Mouse (Mus musculus) heart, embryonic 10.5 days (tissue): Measurements from ENCODE around the gene Ttc28. TPM values are rescaled to one million over a fixed set of nuclear protein-coding genes. Genes with fewer than 3 reads are reported as not detected.

ENCODE experiments used
- DNase-seq: peaks from one replicate; pipeline ENCODE4 v3.0.0-alpha.2; 2017; ENCODE audit warnings: low spot score
- H3K27ac ChIP-seq: fragments of 300-500 bp; sonication (generic); 2 replicates; pipeline ENCODE4 v1.5.1; 2016; ENCODE audit warnings: mild to moderate bottlenecking
- H3K27me3 ChIP-seq: fragments of 300-500 bp; sonication (generic); 2 replicates; pipeline ENCODE4 v1.6.1; 2016; ENCODE audit warnings: mild to moderate bottlenecking; ENCODE audit not compliant: poor library complexity, insufficient read depth, severe bottlenecking
- H3K36me3 ChIP-seq: fragments of 300-500 bp; sonication (generic); 2 replicates; pipeline ENCODE4 v1.6.1; 2016; ENCODE audit warnings: mild to moderate bottlenecking, moderate library complexity
- H3K4me1 ChIP-seq: fragments of 300-500 bp; sonication (generic); 2 replicates; pipeline ENCODE4 v1.6.1; 2016; ENCODE audit warnings: mild to moderate bottlenecking
- H3K4me3 ChIP-seq: fragments of 300-500 bp; sonication (generic); 2 replicates; pipeline ENCODE4 v1.5.1; 2016; ENCODE audit warnings: mild to moderate bottlenecking, moderate library complexity
- H3K9me3 ChIP-seq: fragments of 300-500 bp; sonication (generic); 2 replicates; pipeline ENCODE4 v1.6.1; 2016; ENCODE audit warnings: mild to moderate bottlenecking, moderate library complexity
- WGBS: fragments of 180-500 bp; shearing (Covaris S2); methylation state at CpG from one replicate; pipeline ENCODE4 v1.1.7; 2016; 5-methylcytosine and 5-hydroxymethylcytosine counted together
- polyA plus RNA-seq: library from polyadenylated mRNA; unstranded; fragments of >200 nt; fragmentation: Nextera tagmentation; extraction: Ambion mirVana; gene quantifications from 2 replicates; pipeline ENCODE4 v1.2.1, GENCODE M21; 2016

Ttc28 gene
- polyA plus RNA-seq, 1 experiment from 2014 or later = 10.9 TPM

- 0 out of 2 replicates have a peak, but pooled peaks cover 4% of the 10 kb centered on the region for H3K9me3 ChIP-seq
- H3K27me3 ChIP-seq = no peaks in the 10 kb centered on the region
- no peaks in the 10 kb centered on the region for H3K4me1 ChIP-seq
- H3K36me3 ChIP-seq = no peaks in the 10 kb centered on the region; the same call in 1 of the 2 replicates
- 83% methylated on average over 9 of the region's 9 CpGs for WGBS
- no peak overlapping the region for H3K27ac ChIP-seq
- H3K4me3 ChIP-seq = no peak overlapping the region
- no peak for DNase-seq
Observed at GRCm38 (mm10) chr5:111313833-111314232, 434.2 kb downstream of the Ttc28 start.

GRCm38 (mm10) chr5:111315061-111315460 lies 435.5 kb downstream of the Ttc28 start:
- DNase-seq = no peak
- Histone ChIP-seq H3K9me3 (0 out of 2 replicates have a peak, but pooled peaks cover 4% of the 10 kb centered on the region), H3K4me1 (no peaks in the 10 kb centered on the region), H3K36me3 (no peaks in the 10 kb centered on the region; the same call in 1 of the 2 replicates), H3K4me3 (no peak overlapping the region), H3K27me3 (no peaks in the 10 kb centered on the region), H3K27ac (no peak overlapping the region)
- WGBS = 84% methylated on average over 6 of the region's 6 CpGs

- no peaks in the 10 kb centered on the region; the same call in 1 of the 2 replicates for H3K36me3 ChIP-seq
- no peak for DNase-seq
- H3K27ac ChIP-seq = no peak overlapping the region
- no peaks in the 10 kb centered on the region for H3K27me3 ChIP-seq
- 76% methylated on average over 3 of the region's 3 CpGs for WGBS
- H3K4me1 ChIP-seq = no peaks in the 10 kb centered on the region
- H3K4me3 ChIP-seq = no peak overlapping the region
- H3K9me3 ChIP-seq = 0 out of 2 replicates have a peak, but pooled peaks cover 4% of the 10 kb centered on the region
Observed at GRCm38 (mm10) chr5:111317526-111317925, 437.9 kb downstream of the Ttc28 start.

- 29% methylated on average over 1 of the region's 1 CpGs for WGBS
Observed at GRCm38 (mm10) chr5:111318946-111319345, 439.3 kb downstream of the Ttc28 start.

GRCm38 (mm10) chr5:111325813-111326212 lies 446.2 kb downstream of the Ttc28 start:
- Histone ChIP-seq H3K9me3 (peaks cover 4% of the 10 kb centered on the region; the same call in 1 of the 2 replicates), H3K36me3 (no peaks in the 10 kb centered on the region), H3K27me3 (no peaks in the 10 kb centered on the region), H3K4me1 (peaks cover 5% of the 10 kb centered on the region; the same call in 1 of the 2 replicates), H3K4me3 (no peak overlapping the region), H3K27ac (no peak overlapping the region)
- 5% methylated on average over 1 of the region's 1 CpGs for WGBS
- DNase-seq = no peak

More at GRCm38 (mm10) chr5:111318946-111319345, 439.3 kb downstream of the Ttc28 start:
- no peak for DNase-seq
- H3K4me3 ChIP-seq = no peak overlapping the region
- no peaks in the 10 kb centered on the region for H3K9me3 ChIP-seq
- H3K4me1 ChIP-seq = no peaks in the 10 kb centered on the region
- H3K36me3 ChIP-seq = no peaks in the 10 kb centered on the region
- H3K27me3 ChIP-seq = no peaks in the 10 kb centered on the region
- H3K27ac ChIP-seq = no peak overlapping the region

GRCm38 (mm10) chr5:111327420-111327819 lies 447.8 kb downstream of the Ttc28 start:
- WGBS = 73% methylated on average over 7 of the region's 7 CpGs
- H3K4me3 ChIP-seq = no peak overlapping the region
- peaks cover 16% of the 10 kb centered on the region for H3K4me1 ChIP-seq
- H3K27ac ChIP-seq = no peak overlapping the region
- no peak for DNase-seq
- no peaks in the 10 kb centered on the region for H3K27me3 ChIP-seq
- H3K36me3 ChIP-seq = no peaks in the 10 kb centered on the region
- peaks cover 4% of the 10 kb centered on the region; the same call in 1 of the 2 replicates for H3K9me3 ChIP-seq

GRCm38 (mm10) chr5:111329782-111330416 lies 450.3 kb downstream of the Ttc28 start:
- no peak for DNase-seq
- Histone ChIP-seq H3K4me3 (peak overlapping the region; percentile 98), H3K27me3 (no peaks in the 10 kb centered on the region), H3K9me3 (peaks cover 4% of the 10 kb centered on the region; the same call in 1 of the 2 replicates), H3K36me3 (peaks cover 16% of the 10 kb centered on the region), H3K27ac (peak overlapping the region; percentile 97), H3K4me1 (peaks cover 22% of the 10 kb centered on the region)
- WGBS = 24% methylated on average over 10 of the region's 10 CpGs

GRCm38 (mm10) chr5:111330417-111331098 lies 451.0 kb downstream of the Ttc28 start, which contains the start of gene Pitpnb:
Pitpnb (plus strand) TSS chr5:111330763.
- Histone ChIP-seq H3K36me3 (peaks cover 16% of the 10 kb centered on the region), H3K27me3 (no peaks in the 10 kb centered on the region), H3K9me3 (peaks cover 2% of the 10 kb centered on the region; the same call in 1 of the 2 replicates), H3K27ac (peak within 1 kb of the TSS; percentile 97), H3K4me3 (peak within 1 kb of the TSS; percentile 98), H3K4me1 (peaks cover 22% of the 10 kb centered on the region)
- under 1% methylated on average over 78 of the region's 78 CpGs for WGBS
- DNase-seq = peak; percentile 97

GRCm38 (mm10) chr5:111331099-111331435 lies 451.5 kb downstream of the Ttc28 start:
- peak overlapping the region; percentile 98 for H3K4me3 ChIP-seq
- peaks cover 20% of the 10 kb centered on the region for H3K36me3 ChIP-seq
- under 1% methylated on average over 14 of the region's 14 CpGs for WGBS
- H3K27me3 ChIP-seq = no peaks in the 10 kb centered on the region
- H3K27ac ChIP-seq = peak overlapping the region; percentile 97
- H3K9me3 ChIP-seq = no peaks in the 10 kb centered on the region
- peaks cover 24% of the 10 kb centered on the region for H3K4me1 ChIP-seq
- DNase-seq = no peak

GRCm38 (mm10) chr5:111335939-111336691 lies 456.5 kb downstream of the Ttc28 start:
- H3K9me3 ChIP-seq = no peaks in the 10 kb centered on the region
- DNase-seq = no peak
- 77% methylated on average over 8 of the region's 8 CpGs for WGBS
- peaks cover 55% of the 10 kb centered on the region for H3K36me3 ChIP-seq
- no peaks in the 10 kb centered on the region for H3K27me3 ChIP-seq
- H3K27ac ChIP-seq = no peak overlapping the region
- H3K4me3 ChIP-seq = no peak overlapping the region
- H3K4me1 ChIP-seq = peaks cover 22% of the 10 kb centered on the region
